Mouse (Mus musculus) C2C12 (cell line): ENCODE data around the gene Kremen1.

Source experiments
- CEBPB ChIP-seq: IDR thresholded peaks from one replicate; pipeline ENCODE4 v1.6.1; 2011; ENCODE audit warnings: low read depth, mild to moderate bottlenecking, control low read depth, moderate library complexity
- CTCF ChIP-seq: IDR thresholded peaks from one replicate; pipeline ENCODE4 v1.5.1; 2011; ENCODE audit not compliant: control insufficient read depth, insufficient read depth, insufficient read length
- MAX ChIP-seq: IDR thresholded peaks from one replicate; pipeline ENCODE4 v1.6.1; 2011; ENCODE audit warnings: mild to moderate bottlenecking, control low read depth
- MYOD1 ChIP-seq: IDR thresholded peaks from one replicate; pipeline ENCODE4 v1.6.1; 2011; ENCODE audit warnings: low read depth; ENCODE audit not compliant: control insufficient read depth, insufficient read length
- USF1 ChIP-seq: IDR thresholded peaks from one replicate; pipeline ENCODE4 v1.6.1; 2011; ENCODE audit warnings: low read depth, mild to moderate bottlenecking, control low read depth, moderate library complexity

DNA sequence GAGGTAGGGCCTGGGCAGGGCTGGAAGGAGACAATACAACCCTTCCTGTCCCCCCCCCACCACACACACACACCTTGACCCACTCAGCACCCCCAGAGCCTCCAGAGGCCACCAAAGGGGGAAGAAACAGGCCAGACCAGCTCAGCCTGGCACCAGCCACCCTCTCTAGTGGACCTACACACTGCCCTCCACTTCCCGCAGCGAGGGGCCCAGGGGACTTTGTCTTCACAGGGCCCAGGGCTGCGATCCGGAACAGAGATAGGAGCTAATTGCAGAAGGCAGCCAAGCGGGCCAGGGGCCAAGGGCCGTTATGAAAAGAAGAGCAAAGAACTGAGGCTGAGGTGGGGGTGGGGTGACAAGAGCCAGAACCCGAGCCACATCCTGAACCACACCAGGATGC, 112.1 kb downstream of the Kremen1 start:
- TF ChIP-seq CTCF = no peak
- no peak for TF ChIP-seq MAX
- TF ChIP-seq MYOD1 = no peak
- no peak for TF ChIP-seq CEBPB
- no peak for TF ChIP-seq USF1
